Mouse (Mus musculus) brain, embryonic 14.5 days (tissue): Measurements from ENCODE around the gene Phf14.

ENCODE experiments used
- CTCF ChIP-seq: fragments of 200-500 bp; IDR thresholded peaks from 2 replicates; pipeline ENCODE4 v1.5.1; 2012; ENCODE audit warnings: inconsistent platforms, mild to moderate bottlenecking, moderate library complexity, borderline replicate concordance; ENCODE audit not compliant: insufficient read depth, insufficient read length; ENCODE audit errors: extremely low read depth
- POLR2A ChIP-seq: fragments of 200-500 bp; IDR thresholded peaks from 2 replicates; pipeline ENCODE4 v1.6.1; 2012; ENCODE audit warnings: mild to moderate bottlenecking, inconsistent platforms, borderline replicate concordance; ENCODE audit not compliant: poor library complexity, insufficient read depth, insufficient read length, severe bottlenecking; ENCODE audit errors: extremely low read depth

DNA sequence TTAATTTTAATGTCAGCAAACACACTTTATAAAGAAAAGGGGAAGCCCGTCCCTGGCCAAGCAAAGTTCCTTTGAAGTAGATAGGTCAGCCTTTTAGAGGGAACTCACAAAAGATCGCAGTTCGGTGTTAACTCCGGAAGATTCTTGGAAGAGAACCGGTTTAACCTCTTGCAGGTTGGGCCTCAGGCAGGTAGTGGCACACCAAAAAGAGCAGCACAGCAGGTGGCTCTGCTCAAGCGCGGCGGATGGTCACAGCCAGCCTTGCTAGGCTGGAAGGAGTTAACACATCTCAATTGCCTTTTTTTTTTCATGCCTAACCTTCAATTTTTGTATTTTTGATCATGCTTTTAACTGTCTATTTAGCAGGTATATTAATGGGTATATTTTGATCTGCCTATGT is 200.2 kb downstream of the Phf14 start:
- TF ChIP-seq CTCF: no peak
- no peak for TF ChIP-seq POLR2A
